Mouse (Mus musculus): Measurements from ENCODE around the gene Dync1i1. TPM values are rescaled to one million over a fixed set of nuclear protein-coding genes. Genes with fewer than 3 reads are reported as not detected.

Gene Dync1i1
- total and polyA plus RNA-seq, 3 experiments, result not detected

DNA sequence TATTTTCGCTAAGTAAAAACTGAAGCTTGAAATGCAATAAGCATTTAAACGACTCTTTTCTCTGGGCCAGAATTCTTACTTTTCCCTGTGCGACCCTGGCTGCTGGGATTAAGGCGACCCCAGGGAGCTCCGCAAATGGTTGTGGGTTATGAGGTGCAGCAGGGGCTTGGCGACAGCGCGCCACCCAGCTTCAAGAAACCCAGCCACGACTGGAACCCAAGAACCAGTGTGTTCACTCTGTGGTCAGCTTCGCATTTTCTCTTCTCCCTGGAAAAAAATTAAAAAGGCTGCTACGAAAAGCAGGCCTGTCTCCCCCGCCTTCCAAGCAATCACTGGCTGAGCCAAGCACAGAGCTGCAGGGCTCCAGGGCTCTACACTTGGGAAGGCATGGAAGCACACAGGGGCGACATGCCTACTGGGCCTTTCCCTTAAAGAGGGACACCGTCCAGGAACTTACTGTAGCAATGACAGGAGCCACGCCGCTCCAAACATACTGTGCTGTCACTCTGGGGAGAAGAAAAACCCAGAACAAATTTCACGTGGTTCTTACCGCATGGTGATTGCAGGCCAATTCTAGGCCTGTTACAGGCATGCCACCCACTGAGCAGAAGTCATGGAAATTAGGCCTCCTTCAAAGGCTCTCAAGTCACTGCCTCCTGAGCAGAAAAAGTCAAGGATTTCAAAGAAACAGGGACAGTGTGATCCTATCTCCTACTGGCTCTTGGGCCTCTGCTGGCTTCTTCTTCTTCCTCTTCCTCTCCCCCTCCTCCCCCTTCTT, 313.5 kb downstream of the Dync1i1 start:
- H3K4me3 ChIP-seq (ENCODE audit: control insufficient read depth in 1 of 2, insufficient read depth in 1 of 2, low read depth in 2 of 2, low read length in 2 of 2), result no peak overlapping the region
- H3K27ac ChIP-seq (ENCODE audit: control insufficient read depth, low read depth, low read length), result no peak overlapping the region
- no peaks in the 10 kb centered on the region for H3K79me2 ChIP-seq (ENCODE audit: control insufficient read depth, insufficient read depth, low read length, poor library complexity)
- no peaks in the 10 kb centered on the region for H3K4me1 ChIP-seq (ENCODE audit: control insufficient read depth in 1 of 2, insufficient read depth in 2 of 2, low read length in 2 of 2)
- no peaks in the 10 kb centered on the region for H3K9me3 ChIP-seq (replicated peaks; ENCODE audit: insufficient read depth, low read length)
- no peaks in the 10 kb centered on the region for H3K27me3 ChIP-seq (ENCODE audit: control insufficient read depth in 1 of 2, insufficient read depth in 2 of 2, low read length in 2 of 2)
- TF ChIP-seq ZC3H11A (IDR thresholded peaks at IDR 0.05; ENCODE audit: low read depth, low read length), result no peak
- TF ChIP-seq MYC (IDR thresholded peaks at IDR 0.05; ENCODE audit: low read depth, low read length), result no peak
- no peak for TF ChIP-seq MXI1 (IDR thresholded peaks at IDR 0.05; ENCODE audit: low read depth, low read length)
- no peak for TF ChIP-seq MYB (IDR thresholded peaks at IDR 0.05; ENCODE audit: low read depth, low read length)
- no peak for TF ChIP-seq TAL1 (IDR thresholded peaks at IDR 0.05; ENCODE audit: low read length)
- no peak for TF ChIP-seq POLR2AphosphoS5 (IDR thresholded peaks at IDR 0.05; ENCODE audit: borderline replicate concordance, low read depth, low read length)
- TF ChIP-seq CTCF (IDR thresholded peaks at IDR 0.05 in 2 of 3, conservative IDR thresholded peaks at IDR 0.05 in 1 of 3; ENCODE audit: control insufficient read depth in 1 of 3, insufficient read depth in 1 of 3, low read depth in 2 of 3, low read length in 3 of 3, poor library complexity in 1 of 3, severe bottlenecking in 1 of 3), result no peak
- no peak for TF ChIP-seq ZKSCAN1 (IDR thresholded peaks at IDR 0.05; ENCODE audit: low read depth, low read length)
- TF ChIP-seq TBP (IDR thresholded peaks at IDR 0.05; ENCODE audit: low read depth, low read length), result no peak
- TF ChIP-seq MAFK (IDR thresholded peaks at IDR 0.05; ENCODE audit: borderline replicate concordance, low read depth, low read length), result no peak
- TF ChIP-seq RAD21 (IDR thresholded peaks at IDR 0.05; ENCODE audit: low read depth, low read length), result no peak
- TF ChIP-seq TCF12 (IDR thresholded peaks at IDR 0.05; ENCODE audit: low read depth, low read length), result no peak
- TF ChIP-seq BHLHE40 (IDR thresholded peaks at IDR 0.05; ENCODE audit: borderline replicate concordance, low read depth, low read length), result no peak
- TF ChIP-seq ZMIZ1 (IDR thresholded peaks at IDR 0.05; ENCODE audit: low read depth, low read length), result no peak
- no peak for TF ChIP-seq USF1 (IDR thresholded peaks at IDR 0.05; ENCODE audit: low read depth, low read length)
- no peak for TF ChIP-seq ETS1 (IDR thresholded peaks at IDR 0.05; ENCODE audit: low read depth, low read length)
- TF ChIP-seq CHD2 (IDR thresholded peaks at IDR 0.05; ENCODE audit: low read length), result no peak
- H3K9ac ChIP-seq (ENCODE audit: control insufficient read depth, low read depth, low read length, poor library complexity, severe bottlenecking), result no peak overlapping the region
- H3K36me3 ChIP-seq (ENCODE audit: control insufficient read depth in 1 of 2, insufficient read depth in 2 of 2, low read length in 2 of 2), result no peaks in the 10 kb centered on the region
- DNase-seq (ENCODE audit: low read depth, low spot score), result no peak

- H3K79me2 ChIP-seq (ENCODE audit: control insufficient read depth, insufficient read depth, low read length, poor library complexity), result no peaks in the 10 kb centered on the region
- no peaks in the 10 kb centered on the region for H3K9me3 ChIP-seq (replicated peaks; ENCODE audit: insufficient read depth, low read length)
- H3K4me1 ChIP-seq (ENCODE audit: control insufficient read depth in 1 of 2, insufficient read depth in 2 of 2, low read length in 2 of 2), result no peaks in the 10 kb centered on the region
- no peak overlapping the region for H3K9ac ChIP-seq (ENCODE audit: control insufficient read depth, low read depth, low read length, poor library complexity, severe bottlenecking)
- DNase-seq (ENCODE audit: low read depth, low spot score), result peak; percentile 5
- no peak overlapping the region for H3K4me3 ChIP-seq (ENCODE audit: control insufficient read depth in 1 of 2, insufficient read depth in 1 of 2, low read depth in 2 of 2, low read length in 2 of 2)
- H3K36me3 ChIP-seq (ENCODE audit: control insufficient read depth in 1 of 2, insufficient read depth in 2 of 2, low read length in 2 of 2), result no peaks in the 10 kb centered on the region
- no peak overlapping the region for H3K27ac ChIP-seq (ENCODE audit: control insufficient read depth, low read depth, low read length)
- H3K27me3 ChIP-seq (ENCODE audit: control insufficient read depth in 1 of 2, insufficient read depth in 2 of 2, low read length in 2 of 2), result no peaks in the 10 kb centered on the region
- TF ChIP-seq KAT2A (conservative IDR thresholded peaks at IDR 0.05; ENCODE audit: low read depth, low read length) (no peak), USF1 (IDR thresholded peaks at IDR 0.05; ENCODE audit: low read depth, low read length) (no peak), TBP (IDR thresholded peaks at IDR 0.05; ENCODE audit: low read depth, low read length) (no peak), USF2 (IDR thresholded peaks at IDR 0.05; ENCODE audit: borderline replicate concordance in 1 of 2, insufficient read depth in 1 of 2, low read depth in 1 of 2, low read length in 2 of 2) (no peak), GABPA (IDR thresholded peaks at IDR 0.05; ENCODE audit: low read depth, low read length) (no peak), ZMIZ1 (IDR thresholded peaks at IDR 0.05; ENCODE audit: low read depth, low read length) (no peak), ETS1 (IDR thresholded peaks at IDR 0.05; ENCODE audit: low read depth, low read length) (no peak), NELFE (IDR thresholded peaks at IDR 0.05; ENCODE audit: low read depth, low read length) (no peak), MYB (IDR thresholded peaks at IDR 0.05; ENCODE audit: low read depth, low read length) (no peak), ZNF384 (IDR thresholded peaks at IDR 0.05; ENCODE audit: low read depth, low read length) (no peak), GATA1 (IDR thresholded peaks at IDR 0.05; ENCODE audit: low read depth, low read length) (no peak), MAFK (IDR thresholded peaks at IDR 0.05; ENCODE audit: borderline replicate concordance, low read depth, low read length) (no peak), MEF2A (IDR thresholded peaks at IDR 0.05; ENCODE audit: extremely low read depth, insufficient replicate concordance, low read depth, low read length, poor library complexity, severe bottlenecking) (no peak), MYC (IDR thresholded peaks at IDR 0.05; ENCODE audit: low read depth, low read length) (no peak)
Measured at GRCm38 (mm10) chr6:6046729-6047424, 321.4 kb downstream of the Dync1i1 start.
